Mouse (Mus musculus): ENCODE measurements around the gene Per1. TPM values are rescaled to one million over a fixed set of nuclear protein-coding genes. Genes with fewer than 3 reads are reported as not detected.

The Per1 gene
- polyA plus RNA-seq, 1 experiment from 2014 or later = 6.1 TPM

- H3K27ac ChIP-seq (replicated peaks) = no peak overlapping the region; the same call in 1 of the 2 replicates
- H3K4me3 ChIP-seq = peak overlapping the region; percentile 74
- H3K27me3 ChIP-seq (replicated peaks; ENCODE audit: low read depth, poor library complexity, severe bottlenecking) = peaks cover 58% of the 10 kb centered on the region
- DNase-seq (ENCODE audit: low spot score) = peak; percentile 85
- H3K9me3 ChIP-seq = no peaks in the 10 kb centered on the region
- H3K36me3 ChIP-seq (replicated peaks) = no peaks in the 10 kb centered on the region
- H3K4me1 ChIP-seq = peaks cover 55% of the 10 kb centered on the region
- WGBS = under 1% methylated on average over 15 of the region's 15 CpGs
These were observed 23.7 kb downstream of the Per1 start for GRCm38 (mm10) chr11:69118765-69119164.

- Histone ChIP-seq H3K4me1 (peaks cover 55% of the 10 kb centered on the region), H3K27ac (replicated peaks) (no peak overlapping the region), H3K36me3 (replicated peaks) (no peaks in the 10 kb centered on the region), H3K4me3 (peak overlapping the region; percentile 74), H3K27me3 (replicated peaks; ENCODE audit: low read depth, poor library complexity, severe bottlenecking) (peaks cover 50% of the 10 kb centered on the region), H3K9me3 (no peaks in the 10 kb centered on the region)
- 24% methylated on average over 14 of the region's 14 CpGs for WGBS
- no peak for DNase-seq (ENCODE audit: low spot score)
These were observed 24.6 kb downstream of the Per1 start for GRCm38 (mm10) chr11:69119446-69120155.

- Histone ChIP-seq H3K36me3 (replicated peaks) (no peaks in the 10 kb centered on the region), H3K27ac (replicated peaks) (peak within 1 kb of the TSS; percentile 21; the same call in 1 of the 2 replicates), H3K4me1 (peaks cover 57% of the 10 kb centered on the region), H3K4me3 (peak within 1 kb of the TSS; percentile 74), H3K27me3 (replicated peaks; ENCODE audit: low read depth, poor library complexity, severe bottlenecking) (peaks cover 42% of the 10 kb centered on the region), H3K9me3 (no peaks in the 10 kb centered on the region)
- peak; percentile 79 for DNase-seq (ENCODE audit: low spot score)
- 2% methylated on average over 27 of the region's 27 CpGs for WGBS
These were observed 25.4 kb downstream of the Per1 start, which contains the start of gene Hes7 for GRCm38 (mm10) chr11:69120221-69121000. Gene Hes7, plus strand, starts transcription at chr11:69120404.

- Histone ChIP-seq H3K27me3 (replicated peaks; ENCODE audit: low read depth, poor library complexity, severe bottlenecking) (peaks cover 37% of the 10 kb centered on the region), H3K27ac (replicated peaks) (no peak overlapping the region), H3K4me1 (peaks cover 64% of the 10 kb centered on the region), H3K4me3 (peak overlapping the region; percentile 74), H3K9me3 (no peaks in the 10 kb centered on the region), H3K36me3 (replicated peaks) (no peaks in the 10 kb centered on the region)
- WGBS = 1% methylated on average over 33 of the region's 33 CpGs
- peak; percentile 57 for DNase-seq (ENCODE audit: low spot score)
These were observed 26.2 kb downstream of the Per1 start for GRCm38 (mm10) chr11:69121001-69121740.

GRCm38 (mm10) chr11:69121741-69122335 is 26.8 kb downstream of the Per1 start:
- peak overlapping the region; percentile 74 for H3K4me3 ChIP-seq
- H3K4me1 ChIP-seq = peaks cover 69% of the 10 kb centered on the region
- no peaks in the 10 kb centered on the region for H3K9me3 ChIP-seq
- no peaks in the 10 kb centered on the region for H3K36me3 ChIP-seq (replicated peaks)
- no peak for DNase-seq (ENCODE audit: low spot score)
- 1% methylated on average over 32 of the region's 32 CpGs for WGBS
- H3K27ac ChIP-seq (replicated peaks) = peak overlapping the region; percentile 82
- peaks cover 37% of the 10 kb centered on the region for H3K27me3 ChIP-seq (replicated peaks; ENCODE audit: low read depth, poor library complexity, severe bottlenecking)

GRCm38 (mm10) chr11:69122336-69122951 is 27.4 kb downstream of the Per1 start, which contains the start of gene 9130213A22Rik:
Gene 9130213A22Rik, minus strand, starts transcription at chr11:69122589.
- under 1% methylated on average over 66 of the region's 66 CpGs for WGBS
- Histone ChIP-seq H3K36me3 (replicated peaks) (no peaks in the 10 kb centered on the region), H3K4me1 (peaks cover 67% of the 10 kb centered on the region), H3K27me3 (replicated peaks; ENCODE audit: low read depth, poor library complexity, severe bottlenecking) (peaks cover 39% of the 10 kb centered on the region), H3K4me3 (peak within 1 kb of the TSS; percentile 74), H3K9me3 (no peaks in the 10 kb centered on the region), H3K27ac (replicated peaks) (peak within 1 kb of the TSS; percentile 82)
- peak; percentile 94 for DNase-seq (ENCODE audit: low spot score)

- Histone ChIP-seq H3K9me3 (no peaks in the 10 kb centered on the region), H3K4me3 (peak overlapping the region; percentile 74), H3K4me1 (peaks cover 62% of the 10 kb centered on the region), H3K27ac (replicated peaks) (peak overlapping the region; percentile 82), H3K36me3 (replicated peaks) (no peaks in the 10 kb centered on the region), H3K27me3 (replicated peaks; ENCODE audit: low read depth, poor library complexity, severe bottlenecking) (peaks cover 46% of the 10 kb centered on the region)
- DNase-seq (ENCODE audit: low spot score) = peak; percentile 94
- WGBS = under 1% methylated on average over 29 of the region's 29 CpGs
These were observed 28.2 kb downstream of the Per1 start for GRCm38 (mm10) chr11:69123056-69123692.

GRCm38 (mm10) chr11:69123693-69124497 is 28.9 kb downstream of the Per1 start:
- DNase-seq (ENCODE audit: low spot score) = peak; percentile 94
- Histone ChIP-seq H3K36me3 (replicated peaks) (no peaks in the 10 kb centered on the region), H3K4me1 (peaks cover 60% of the 10 kb centered on the region), H3K27ac (replicated peaks) (peak overlapping the region; percentile 63), H3K27me3 (replicated peaks; ENCODE audit: low read depth, poor library complexity, severe bottlenecking) (peaks cover 49% of the 10 kb centered on the region), H3K4me3 (peak overlapping the region; percentile 74), H3K9me3 (no peaks in the 10 kb centered on the region)
- WGBS = under 1% methylated on average over 31 of the region's 31 CpGs

- DNase-seq (ENCODE audit: low spot score) = peak; percentile 60
- H3K36me3 ChIP-seq (replicated peaks) = no peaks in the 10 kb centered on the region
- peak overlapping the region; percentile 74 for H3K4me3 ChIP-seq
- WGBS = under 1% methylated on average over 3 of the region's 3 CpGs
- no peaks in the 10 kb centered on the region for H3K9me3 ChIP-seq
- H3K27me3 ChIP-seq (replicated peaks; ENCODE audit: low read depth, poor library complexity, severe bottlenecking) = peaks cover 52% of the 10 kb centered on the region
- H3K4me1 ChIP-seq = peaks cover 54% of the 10 kb centered on the region
- no peak overlapping the region for H3K27ac ChIP-seq (replicated peaks)
These were observed 29.5 kb downstream of the Per1 start for GRCm38 (mm10) chr11:69124498-69124847.

- H3K4me1 ChIP-seq = peaks cover 46% of the 10 kb centered on the region
These were observed 30.2 kb downstream of the Per1 start for GRCm38 (mm10) chr11:69125041-69125851.

More at GRCm38 (mm10) chr11:69125041-69125851, 30.2 kb downstream of the Per1 start:
- peak overlapping the region; percentile 54; the same call in 1 of the 2 replicates for H3K27ac ChIP-seq (replicated peaks)
- under 1% methylated on average over 24 of the region's 24 CpGs for WGBS
- H3K9me3 ChIP-seq = no peaks in the 10 kb centered on the region
- peak overlapping the region; percentile 74 for H3K4me3 ChIP-seq
- H3K36me3 ChIP-seq (replicated peaks) = no peaks in the 10 kb centered on the region
- peak; percentile 86 for DNase-seq (ENCODE audit: low spot score)
- peaks cover 47% of the 10 kb centered on the region for H3K27me3 ChIP-seq (replicated peaks; ENCODE audit: low read depth, poor library complexity, severe bottlenecking)

Data from embryonic facial prominence, embryonic 10.5 days (tissue).